Mouse (Mus musculus): ENCODE results near the gene Zfp446.

- TF ChIP-seq CTCF (IDR thresholded peaks at IDR 0.05; ENCODE audit: low read depth, low read length) (no peak), POLR2A (IDR thresholded peaks at IDR 0.05; ENCODE audit: borderline replicate concordance, low read depth, low read length) (no peak)
These were observed 28.9 kb downstream of the Zfp446 start for GRCm38 (mm10) chr7:13006531-13006930.
